Mouse (Mus musculus) cortical plate, adult 2 months (tissue): ENCODE results near the gene A730049H05Rik. TPM values are rescaled to one million over a fixed set of nuclear protein-coding genes. Genes with fewer than 3 reads are reported as not detected.

Experiments
- H3K27ac ChIP-seq: fragments of 200-500 bp; 2 replicates; pipeline ENCODE4 v1.5.1; 2012; ENCODE audit warnings: low read length, control low read depth, inconsistent platforms; ENCODE audit not compliant: insufficient read depth
- H3K4me1 ChIP-seq: fragments of 200-500 bp; 2 replicates; pipeline ENCODE4 v1.6.1; 2011; ENCODE audit warnings: low read length; ENCODE audit not compliant: control insufficient read depth, insufficient read depth
- H3K4me3 ChIP-seq: fragments of 200-500 bp; 2 replicates; pipeline ENCODE4 v1.5.1; 2011; ENCODE audit warnings: mild to moderate bottlenecking, low read length, control low read depth; ENCODE audit not compliant: insufficient read depth
- CTCF ChIP-seq: fragments of 200-500 bp; IDR thresholded peaks from 2 replicates; pipeline ENCODE4 v1.5.1; 2011; ENCODE audit warnings: mild to moderate bottlenecking, control low read depth, low read length; ENCODE audit not compliant: insufficient read depth; ENCODE audit errors: extremely low read depth
- POLR2A ChIP-seq: fragments of 200-500 bp; IDR thresholded peaks from 2 replicates; pipeline ENCODE4 v1.6.1; 2011; ENCODE audit warnings: mild to moderate bottlenecking, low read length, control low read depth; ENCODE audit not compliant: insufficient read depth; ENCODE audit errors: extremely low read depth
- polyA plus RNA-seq: library from polyadenylated mRNA; depleted of rRNA; stranded (reverse); fragments of >200 nt; gene quantifications from 2 replicates; pipeline ENCODE4 v1.2.3, GENCODE M21; 2012

The A730049H05Rik gene
- polyA plus RNA-seq, 1 experiment = 0.08 TPM

DNA sequence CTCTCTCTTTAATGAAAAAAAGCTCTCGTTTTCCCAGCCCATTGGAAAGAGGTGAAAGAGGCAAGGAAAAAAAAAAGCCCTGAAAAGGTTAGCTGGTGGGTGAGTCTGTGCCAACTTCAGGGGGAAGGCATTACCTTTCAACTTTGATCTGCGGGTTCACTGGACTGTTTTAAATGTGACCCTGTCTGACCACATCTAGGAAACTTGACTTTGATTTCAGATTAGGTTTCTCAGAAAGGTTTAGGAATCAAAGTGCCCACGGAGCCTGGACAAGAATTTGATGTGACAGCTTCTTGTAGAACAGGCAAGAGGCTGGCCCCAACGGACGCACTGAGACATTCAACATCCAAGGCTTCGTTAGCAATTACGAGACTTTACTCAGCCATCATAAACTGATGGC lies 7.7 kb downstream of the A730049H05Rik start:
- H3K4me1 ChIP-seq = no peaks in the 10 kb centered on the region
- H3K27ac ChIP-seq = no peak overlapping the region
- H3K4me3 ChIP-seq = no peak overlapping the region
- no peak for TF ChIP-seq CTCF
- TF ChIP-seq POLR2A = no peak

- Histone ChIP-seq H3K4me1 (no peaks in the 10 kb centered on the region), H3K27ac (no peak overlapping the region), H3K4me3 (no peak overlapping the region)
- TF ChIP-seq POLR2A = no peak
- no peak for TF ChIP-seq CTCF
These were observed 10.3 kb downstream of the A730049H05Rik start for GRCm38 (mm10) chr6:92826561-92826960.

- TF ChIP-seq CTCF (no peak), POLR2A (no peak)
- Histone ChIP-seq H3K27ac (no peak overlapping the region), H3K4me3 (no peak overlapping the region), H3K4me1 (no peaks in the 10 kb centered on the region)
These were observed 11.1 kb downstream of the A730049H05Rik start for GRCm38 (mm10) chr6:92827360-92827759.

DNA sequence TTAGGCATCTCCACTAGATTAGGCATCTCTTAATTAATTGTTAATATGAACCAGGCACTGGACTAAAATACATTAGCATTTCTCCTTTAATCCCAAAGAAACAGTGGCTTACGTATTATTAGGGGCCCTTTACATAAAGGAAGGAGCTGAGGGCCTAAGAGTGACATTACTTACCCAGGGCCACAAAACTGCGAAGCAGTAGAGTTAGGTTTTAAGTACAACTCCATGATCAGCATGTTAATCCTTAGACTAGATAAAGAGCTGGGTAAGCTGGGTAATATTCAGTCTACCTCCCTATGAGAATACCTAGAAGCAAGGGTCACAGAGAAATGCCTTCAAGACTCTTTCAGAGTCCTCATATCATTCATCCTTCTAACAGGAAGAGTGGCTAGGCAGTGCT lies 12.9 kb downstream of the A730049H05Rik start:
- Histone ChIP-seq H3K4me1 (no peaks in the 10 kb centered on the region), H3K4me3 (no peak overlapping the region), H3K27ac (no peak overlapping the region)
- TF ChIP-seq POLR2A (no peak), CTCF (no peak)

- no peaks in the 10 kb centered on the region for H3K4me1 ChIP-seq
- H3K4me3 ChIP-seq = no peak overlapping the region
- no peak for TF ChIP-seq CTCF
- no peak for TF ChIP-seq POLR2A
- H3K27ac ChIP-seq = no peak overlapping the region
These were observed 14.8 kb downstream of the A730049H05Rik start for GRCm38 (mm10) chr6:92831106-92831505.

DNA sequence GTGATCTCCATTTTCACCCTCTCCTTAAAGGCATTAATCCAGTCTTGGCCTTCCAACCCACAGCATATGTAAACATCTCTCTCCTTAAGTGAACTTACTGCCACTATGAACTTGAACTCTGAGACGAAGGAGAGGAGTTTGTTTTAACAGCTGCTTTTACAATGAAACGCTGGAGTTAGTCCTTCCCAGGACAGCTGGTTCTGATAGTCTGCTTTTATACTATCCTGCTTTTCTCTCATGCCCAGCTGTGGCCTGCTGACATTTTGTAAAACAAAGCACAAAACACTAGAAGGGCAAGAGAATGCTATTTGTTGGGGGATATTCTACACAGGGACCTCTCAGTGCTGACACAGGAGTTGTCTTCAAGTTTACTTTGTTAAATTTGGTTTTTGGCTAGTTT lies 25.7 kb downstream of the A730049H05Rik start:
- H3K4me3 ChIP-seq = no peak overlapping the region
- TF ChIP-seq POLR2A (no peak), CTCF (no peak)
- H3K4me1 ChIP-seq = no peaks in the 10 kb centered on the region; the same call in 1 of the 2 replicates
- H3K27ac ChIP-seq = no peak overlapping the region

- no peak for TF ChIP-seq CTCF
- no peak for TF ChIP-seq POLR2A
- Histone ChIP-seq H3K4me3 (no peak overlapping the region), H3K4me1 (no peaks in the 10 kb centered on the region; the same call in 1 of the 2 replicates), H3K27ac (no peak overlapping the region)
These were observed 27.2 kb downstream of the A730049H05Rik start for GRCm38 (mm10) chr6:92843474-92843873.

GRCm38 (mm10) chr6:92845898-92846297 lies 29.6 kb downstream of the A730049H05Rik start:
- Histone ChIP-seq H3K4me1 (no peaks in the 10 kb centered on the region; the same call in 1 of the 2 replicates), H3K4me3 (no peak overlapping the region), H3K27ac (no peak overlapping the region)
- TF ChIP-seq CTCF = no peak
- TF ChIP-seq POLR2A = no peak

DNA sequence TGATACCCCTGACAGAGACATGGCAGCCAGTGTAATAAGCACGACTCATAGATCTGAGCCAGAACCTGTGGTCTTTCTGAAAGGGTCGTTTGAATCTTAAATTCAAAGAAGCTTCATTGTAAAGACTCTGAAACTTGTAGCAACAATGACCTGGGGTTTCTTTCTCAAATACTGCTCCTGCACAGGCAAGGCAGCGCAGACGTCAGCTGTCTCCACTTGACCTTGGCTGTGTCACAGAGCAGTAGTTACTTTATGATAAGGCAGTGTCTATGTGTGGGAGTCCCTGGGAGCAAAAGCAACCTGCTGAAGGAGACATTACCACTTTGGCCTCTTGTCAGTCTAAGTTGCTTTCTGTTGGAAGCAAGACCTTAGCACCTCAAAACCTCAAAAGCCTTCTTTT lies 30.3 kb downstream of the A730049H05Rik start:
- H3K4me1 ChIP-seq = no peaks in the 10 kb centered on the region; the same call in 1 of the 2 replicates
- H3K4me3 ChIP-seq = no peak overlapping the region
- no peak overlapping the region for H3K27ac ChIP-seq
- no peak for TF ChIP-seq POLR2A
- TF ChIP-seq CTCF = no peak

DNA sequence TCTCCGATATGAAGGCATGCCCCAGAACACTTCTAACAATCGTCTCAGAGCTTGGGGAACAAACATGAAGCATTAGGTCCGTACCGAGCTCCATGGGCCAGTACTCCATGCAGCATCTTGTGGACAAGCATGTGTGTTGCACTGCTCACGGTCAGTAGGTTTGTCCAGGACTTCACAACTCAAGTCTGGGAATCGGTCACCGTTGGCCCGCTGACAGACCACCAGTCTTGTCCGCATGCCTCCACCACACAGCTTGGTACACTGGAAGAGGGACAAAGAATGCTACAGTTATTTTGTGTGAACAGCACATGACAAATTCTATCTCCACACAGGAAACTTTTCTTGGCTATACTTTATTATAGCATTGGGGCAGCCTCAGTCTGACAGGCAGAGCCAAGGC lies 32.9 kb downstream of the A730049H05Rik start:
- Histone ChIP-seq H3K27ac (no peak overlapping the region), H3K4me3 (no peak overlapping the region), H3K4me1 (no peaks in the 10 kb centered on the region; the same call in 1 of the 2 replicates)
- no peak for TF ChIP-seq POLR2A
